Mouse (Mus musculus): ENCODE results near the gene Fbxo9. TPM values are rescaled to one million over a fixed set of nuclear protein-coding genes. Genes with fewer than 3 reads are reported as not detected.

Gene Fbxo9
- polyA plus RNA-seq, 1 experiment, result 144 TPM

DNA sequence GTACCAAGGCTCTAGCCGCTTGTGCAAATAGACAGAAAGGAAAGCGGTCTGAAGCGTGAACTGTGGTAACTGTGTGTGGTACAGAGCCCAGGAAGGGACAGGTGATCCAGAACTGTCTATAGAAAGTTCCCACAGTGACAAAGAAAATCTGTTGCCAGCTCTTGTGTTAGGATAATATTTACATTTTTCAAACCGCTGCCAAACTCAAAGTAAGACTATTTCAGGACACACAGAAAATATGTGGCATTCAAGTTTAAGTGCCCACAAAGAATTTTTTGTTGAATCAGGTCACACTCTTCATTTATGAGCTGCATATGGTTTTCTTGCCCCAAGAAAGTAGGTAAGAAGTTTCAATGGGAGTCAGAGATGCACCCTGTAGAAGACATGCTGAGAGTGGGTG, 75.9 kb downstream of the Fbxo9 start:
- no peak for TF ChIP-seq CTCF (IDR thresholded peaks at IDR 0.05; ENCODE audit: extremely low read depth, insufficient read depth, low read length)
- TF ChIP-seq POLR2A (IDR thresholded peaks at IDR 0.05; ENCODE audit: extremely low read depth, insufficient read depth, low read length), result no peak
- Histone ChIP-seq H3K4me3 (ENCODE audit: insufficient read depth, low read length) (no peak overlapping the region), H3K4me1 (ENCODE audit: control insufficient read depth, insufficient read depth, low read length) (no peaks in the 10 kb centered on the region), H3K27ac (ENCODE audit: insufficient read depth, low read length) (no peak overlapping the region)

Other genes starting within 250 kb of the Fbxo9 start
- gene Elovl5, start 191.7 kb downstream of the Fbxo9 start, polyA plus RNA-seq (2012; rRNA removed), result 77.8 and 88.7 TPM in 2 replicates
- gene Gcm1, start 57.1 kb downstream of the Fbxo9 start, polyA plus RNA-seq (2012; rRNA removed), result not detected in 2 replicates
- 18.0 and 19.1 TPM in 2 replicates for gene Ick, start 127 bp upstream of the Fbxo9 start, polyA plus RNA-seq (2012; rRNA removed)
- 85.6 and 92.4 TPM in 2 replicates for gene Gsta4, start 73.7 kb upstream of the Fbxo9 start, polyA plus RNA-seq (2012; rRNA removed)
- not detected in 2 replicates for gene Gsta1, start 121.6 kb upstream of the Fbxo9 start, polyA plus RNA-seq (2012; rRNA removed)
- gene Gm3776, start 148.1 kb upstream of the Fbxo9 start, polyA plus RNA-seq (2012; rRNA removed), result not detected in 2 replicates
- gene Gm10639, start 180.9 kb upstream of the Fbxo9 start, polyA plus RNA-seq (2012; rRNA removed), result not detected in 2 replicates
- not detected in 2 replicates for gene Omt2a, start 205.7 kb upstream of the Fbxo9 start, polyA plus RNA-seq (2012; rRNA removed)
- gene Omt2b, start 218.5 kb upstream of the Fbxo9 start, polyA plus RNA-seq (2012; rRNA removed), result not detected in 2 replicates
- gene Gsta2, start 246.7 kb upstream of the Fbxo9 start, polyA plus RNA-seq (2012; rRNA removed), result 0.28 and 0.44 TPM in 2 replicates